Mouse (Mus musculus): ENCODE measurements around the gene Faiml.

DNA sequence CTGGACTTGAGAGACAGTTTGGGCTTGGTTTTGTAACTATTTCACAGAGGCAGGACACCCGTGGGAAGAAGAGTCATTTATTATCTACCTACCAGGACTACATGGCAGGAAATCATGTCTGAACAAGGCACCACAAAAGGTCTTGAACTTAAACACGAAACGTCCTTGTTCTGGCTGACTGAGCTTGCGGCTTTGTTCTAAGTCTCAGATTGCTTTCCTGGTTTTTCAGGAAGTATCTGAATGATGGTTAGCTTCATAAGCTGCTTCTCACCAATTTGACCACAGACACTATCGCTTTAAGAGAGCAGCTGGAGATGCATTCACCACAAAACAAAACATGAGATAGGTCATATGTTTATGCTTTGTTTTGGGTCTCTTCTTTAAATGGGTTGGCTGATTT, 3.5 kb upstream of the Faiml start:
- TF ChIP-seq POLR2A (IDR thresholded peaks at IDR 0.05; ENCODE audit: insufficient read depth, low read depth, low read length), result no peak
- TF ChIP-seq CTCF (IDR thresholded peaks at IDR 0.05), result no peak
